Mouse (Mus musculus): ENCODE data around the gene Myo18b. TPM values are rescaled to one million over a fixed set of nuclear protein-coding genes. Genes with fewer than 3 reads are reported as not detected.

Myo18b gene
- polyA plus RNA-seq, 1 experiment from 2014 or later: 0.36 TPM

GRCm38 (mm10) chr5:112674806-112675205 lies 221.4 kb downstream of the Myo18b start:
- ATAC-seq (replicated peaks; ENCODE audit: low FRiP score): no peak
- Histone ChIP-seq H3K4me3 (ENCODE audit: low read depth, low read length) (no peak overlapping the region), H3K27ac (ENCODE audit: low read depth, low read length) (no peak overlapping the region), H3K9me3 (ENCODE audit: control insufficient read depth, low read length) (no peaks in the 10 kb centered on the region), H3K4me2 (ENCODE audit: low read depth, low read length, severe bottlenecking) (no peak overlapping the region), H3K27me3 (ENCODE audit: control insufficient read depth, insufficient read depth, low read length) (no peaks in the 10 kb centered on the region), H3K4me1 (replicated peaks; ENCODE audit: control insufficient read depth, insufficient read depth, low read length) (no peaks in the 10 kb centered on the region; the same call in 1 of the 2 replicates), H3K9ac (ENCODE audit: low read length) (no peak overlapping the region), H3K36me3 (ENCODE audit: control insufficient read depth, insufficient read depth, low read length) (no peaks in the 10 kb centered on the region)
- 90% methylated on average over 5 of the region's 5 CpGs for WGBS
- DNase-seq (ENCODE audit: low spot score): no peak

GRCm38 (mm10) chr5:112672457-112672856 lies 223.7 kb downstream of the Myo18b start:
- Histone ChIP-seq H3K9ac (ENCODE audit: low read length) (no peak overlapping the region), H3K36me3 (ENCODE audit: control insufficient read depth, insufficient read depth, low read length) (no peaks in the 10 kb centered on the region), H3K9me3 (ENCODE audit: control insufficient read depth, low read length) (no peaks in the 10 kb centered on the region), H3K4me3 (ENCODE audit: low read depth, low read length) (no peak overlapping the region), H3K4me2 (ENCODE audit: low read depth, low read length, severe bottlenecking) (no peak overlapping the region), H3K27me3 (ENCODE audit: control insufficient read depth, insufficient read depth, low read length) (no peaks in the 10 kb centered on the region), H3K27ac (ENCODE audit: low read depth, low read length) (no peak overlapping the region), H3K4me1 (replicated peaks; ENCODE audit: control insufficient read depth, insufficient read depth, low read length) (no peaks in the 10 kb centered on the region)
- DNase-seq (ENCODE audit: low spot score): no peak
- 70% methylated on average over 7 of the region's 7 CpGs for whole genome bisulfite sequencing
- no peak for ATAC-seq (replicated peaks; ENCODE audit: low FRiP score)

- H3K27me3 ChIP-seq (ENCODE audit: control insufficient read depth, insufficient read depth, low read length): no peaks in the 10 kb centered on the region
- no peaks in the 10 kb centered on the region for H3K4me1 ChIP-seq (replicated peaks; ENCODE audit: control insufficient read depth, insufficient read depth, low read length)
- H3K36me3 ChIP-seq (ENCODE audit: control insufficient read depth, insufficient read depth, low read length): no peaks in the 10 kb centered on the region
- no peak for ATAC-seq (replicated peaks; ENCODE audit: low FRiP score)
- no peak overlapping the region for H3K4me2 ChIP-seq (ENCODE audit: low read depth, low read length, severe bottlenecking)
- H3K27ac ChIP-seq (ENCODE audit: low read depth, low read length): no peak overlapping the region
- H3K9me3 ChIP-seq (ENCODE audit: control insufficient read depth, low read length): no peaks in the 10 kb centered on the region
- 53% methylated on average over 2 of the region's 2 CpGs for WGBS
- H3K4me3 ChIP-seq (ENCODE audit: low read depth, low read length): no peak overlapping the region
- H3K9ac ChIP-seq (ENCODE audit: low read length): no peak overlapping the region
- DNase-seq (ENCODE audit: low spot score): no peak
These were observed 224.2 kb downstream of the Myo18b start for GRCm38 (mm10) chr5:112671961-112672360.

- H3K27me3 ChIP-seq (ENCODE audit: control insufficient read depth, insufficient read depth, low read length): no peaks in the 10 kb centered on the region
- H3K4me1 ChIP-seq (replicated peaks; ENCODE audit: control insufficient read depth, insufficient read depth, low read length): peaks cover 6% of the 10 kb centered on the region; the same call in 1 of the 2 replicates
- DNase-seq (ENCODE audit: low spot score) (no peak), ATAC-seq (replicated peaks; ENCODE audit: low FRiP score) (no peak)
- no peak overlapping the region for H3K4me3 ChIP-seq (ENCODE audit: low read depth, low read length)
- 80% methylated on average over 8 of the region's 8 CpGs for WGBS
- no peak overlapping the region for H3K4me2 ChIP-seq (ENCODE audit: low read depth, low read length, severe bottlenecking)
- no peaks in the 10 kb centered on the region for H3K36me3 ChIP-seq (ENCODE audit: control insufficient read depth, insufficient read depth, low read length)
- no peak overlapping the region for H3K9ac ChIP-seq (ENCODE audit: low read length)
- no peak overlapping the region for H3K27ac ChIP-seq (ENCODE audit: low read depth, low read length)
- no peaks in the 10 kb centered on the region for H3K9me3 ChIP-seq (ENCODE audit: control insufficient read depth, low read length)
These were observed 229.0 kb downstream of the Myo18b start for GRCm38 (mm10) chr5:112667153-112667552.

GRCm38 (mm10) chr5:112665661-112666060 lies 230.5 kb downstream of the Myo18b start:
- Histone ChIP-seq H3K9ac (ENCODE audit: low read length) (no peak overlapping the region), H3K27ac (ENCODE audit: low read depth, low read length) (no peak overlapping the region), H3K4me2 (ENCODE audit: low read depth, low read length, severe bottlenecking) (no peak overlapping the region), H3K27me3 (ENCODE audit: control insufficient read depth, insufficient read depth, low read length) (no peaks in the 10 kb centered on the region), H3K9me3 (ENCODE audit: control insufficient read depth, low read length) (no peaks in the 10 kb centered on the region), H3K4me3 (ENCODE audit: low read depth, low read length) (no peak overlapping the region), H3K36me3 (ENCODE audit: control insufficient read depth, insufficient read depth, low read length) (no peaks in the 10 kb centered on the region), H3K4me1 (replicated peaks; ENCODE audit: control insufficient read depth, insufficient read depth, low read length) (peaks cover 9% of the 10 kb centered on the region; the same call in 1 of the 2 replicates)
- WGBS: 45% methylated on average over 7 of the region's 7 CpGs
- ATAC-seq (replicated peaks; ENCODE audit: low FRiP score) (no peak), DNase-seq (ENCODE audit: low spot score) (no peak)

DNA sequence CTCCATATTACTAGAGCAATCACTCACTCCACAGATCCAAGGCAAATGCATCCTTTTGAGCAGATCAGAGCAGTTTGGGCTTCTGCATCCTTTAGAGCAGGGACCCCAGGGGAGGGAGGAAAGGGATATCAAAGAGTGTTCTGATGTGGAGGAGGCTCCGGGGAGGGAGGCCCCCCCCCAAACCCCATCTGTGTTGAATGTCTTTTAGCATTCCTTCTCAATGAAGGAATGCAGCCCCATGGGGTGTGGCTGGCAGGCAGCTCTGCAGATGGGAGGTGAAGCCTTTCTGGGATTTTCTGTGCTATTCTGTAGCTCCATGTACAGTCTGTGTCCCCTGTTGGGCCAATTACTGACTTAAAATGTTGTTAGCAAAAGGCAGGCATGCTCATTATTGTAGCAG lies 232.5 kb downstream of the Myo18b start:
- ATAC-seq (replicated peaks; ENCODE audit: low FRiP score): 0 out of 2 replicates have a peak, but pooled peaks have one; percentile 22
- WGBS: 5% methylated on average over 1 of the region's 1 CpGs

DNA sequence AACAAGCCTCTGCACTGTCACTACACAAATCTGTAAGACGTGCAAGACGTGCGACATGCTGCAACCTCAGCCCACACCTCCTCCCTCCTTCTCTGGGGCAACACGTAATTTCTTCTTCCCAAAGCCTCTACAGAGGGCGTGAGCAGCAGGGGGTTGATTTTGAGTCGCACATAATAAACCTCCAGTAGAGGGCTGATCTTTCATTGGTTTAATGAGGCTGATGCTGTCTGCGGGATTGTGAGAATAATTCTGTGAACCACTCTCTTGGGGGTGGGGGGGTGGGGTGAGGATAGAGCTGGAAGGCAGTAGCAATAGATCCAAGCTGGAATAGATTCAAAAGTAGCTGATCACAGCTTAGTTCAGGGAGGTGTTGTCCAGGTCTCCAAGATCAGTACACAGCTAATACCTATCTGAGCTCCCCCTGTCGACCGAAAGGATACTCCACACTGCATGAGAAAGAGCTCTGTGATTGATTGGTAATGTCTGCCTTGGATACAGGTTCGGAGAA lies 235.2 kb downstream of the Myo18b start:
- Histone ChIP-seq H3K27ac (ENCODE audit: low read depth, low read length) (peak overlapping the region; percentile 54), H3K36me3 (ENCODE audit: control insufficient read depth, insufficient read depth, low read length) (no peaks in the 10 kb centered on the region), H3K4me3 (ENCODE audit: low read depth, low read length) (no peak overlapping the region), H3K9me3 (ENCODE audit: control insufficient read depth, low read length) (no peaks in the 10 kb centered on the region), H3K9ac (ENCODE audit: low read length) (no peak overlapping the region), H3K4me1 (replicated peaks; ENCODE audit: control insufficient read depth, insufficient read depth, low read length) (peaks cover 20% of the 10 kb centered on the region), H3K27me3 (ENCODE audit: control insufficient read depth, insufficient read depth, low read length) (no peaks in the 10 kb centered on the region), H3K4me2 (ENCODE audit: low read depth, low read length, severe bottlenecking) (peak overlapping the region; percentile 15; the same call in 1 of the 2 replicates)
- 22% methylated on average over 10 of the region's 10 CpGs for WGBS
- ATAC-seq (replicated peaks; ENCODE audit: low FRiP score) (peak; percentile 67), DNase-seq (ENCODE audit: low spot score) (peak; percentile 80)

More for the DNA sequence above, 232.5 kb downstream of the Myo18b start:
- Histone ChIP-seq H3K9ac (ENCODE audit: low read length) (no peak overlapping the region), H3K4me2 (ENCODE audit: low read depth, low read length, severe bottlenecking) (no peak overlapping the region), H3K27me3 (ENCODE audit: control insufficient read depth, insufficient read depth, low read length) (no peaks in the 10 kb centered on the region), H3K9me3 (ENCODE audit: control insufficient read depth, low read length) (no peaks in the 10 kb centered on the region), H3K36me3 (ENCODE audit: control insufficient read depth, insufficient read depth, low read length) (no peaks in the 10 kb centered on the region), H3K4me3 (ENCODE audit: low read depth, low read length) (no peak overlapping the region), H3K27ac (ENCODE audit: low read depth, low read length) (peak overlapping the region; percentile 46), H3K4me1 (replicated peaks; ENCODE audit: control insufficient read depth, insufficient read depth, low read length) (peaks cover 9% of the 10 kb centered on the region; the same call in 1 of the 2 replicates)
- DNase-seq (ENCODE audit: low spot score): peak; percentile 60

DNA sequence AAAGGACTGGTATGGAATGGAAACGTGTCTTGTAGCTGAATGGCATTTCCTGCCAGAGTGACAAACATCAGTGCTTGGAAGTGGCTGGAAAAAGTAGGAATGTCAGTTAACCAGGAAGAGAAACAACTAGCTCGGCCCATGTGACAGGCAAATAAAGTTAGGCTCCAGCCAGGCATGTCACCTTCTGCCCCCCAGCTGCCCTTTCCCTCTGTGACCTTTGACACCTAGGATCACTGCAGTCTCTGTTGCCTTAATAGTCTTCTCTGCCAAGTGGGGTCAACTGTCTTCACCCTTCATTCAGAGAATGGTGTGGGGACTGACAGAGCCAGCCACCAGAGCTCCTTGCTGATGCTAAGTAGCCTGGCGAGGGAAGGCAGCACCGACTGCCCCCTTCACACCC lies 236.9 kb downstream of the Myo18b start:
- H3K4me1 ChIP-seq (replicated peaks; ENCODE audit: control insufficient read depth, insufficient read depth, low read length): peaks cover 27% of the 10 kb centered on the region
- no peaks in the 10 kb centered on the region for H3K27me3 ChIP-seq (ENCODE audit: control insufficient read depth, insufficient read depth, low read length)
- 60% methylated on average over 4 of the region's 4 CpGs for WGBS
- H3K36me3 ChIP-seq (ENCODE audit: control insufficient read depth, insufficient read depth, low read length): no peaks in the 10 kb centered on the region
- H3K27ac ChIP-seq (ENCODE audit: low read depth, low read length): no peak overlapping the region
- no peak overlapping the region for H3K4me2 ChIP-seq (ENCODE audit: low read depth, low read length, severe bottlenecking)
- H3K9me3 ChIP-seq (ENCODE audit: control insufficient read depth, low read length): no peaks in the 10 kb centered on the region
- H3K9ac ChIP-seq (ENCODE audit: low read length): no peak overlapping the region
- H3K4me3 ChIP-seq (ENCODE audit: low read depth, low read length): no peak overlapping the region
- DNase-seq (ENCODE audit: low spot score) (no peak), ATAC-seq (replicated peaks; ENCODE audit: low FRiP score) (no peak)

- DNase-seq (ENCODE audit: low spot score) (no peak), ATAC-seq (replicated peaks; ENCODE audit: low FRiP score) (0 out of 2 replicates have a peak, but pooled peaks have one; percentile 16)
- Histone ChIP-seq H3K27me3 (ENCODE audit: control insufficient read depth, insufficient read depth, low read length) (no peaks in the 10 kb centered on the region), H3K9me3 (ENCODE audit: control insufficient read depth, low read length) (no peaks in the 10 kb centered on the region), H3K27ac (ENCODE audit: low read depth, low read length) (peak overlapping the region; percentile 88), H3K36me3 (ENCODE audit: control insufficient read depth, insufficient read depth, low read length) (no peaks in the 10 kb centered on the region), H3K4me1 (replicated peaks; ENCODE audit: control insufficient read depth, insufficient read depth, low read length) (peaks cover 24% of the 10 kb centered on the region), H3K9ac (ENCODE audit: low read length) (peak overlapping the region; percentile 21; the same call in 1 of the 2 replicates), H3K4me3 (ENCODE audit: low read depth, low read length) (no peak overlapping the region), H3K4me2 (ENCODE audit: low read depth, low read length, severe bottlenecking) (peak overlapping the region; percentile 52; the same call in 1 of the 2 replicates)
- WGBS: 3% methylated on average over 6 of the region's 6 CpGs
These were observed 239.4 kb downstream of the Myo18b start for GRCm38 (mm10) chr5:112656811-112657210.

Measured in forebrain, embryonic 11.5 days (tissue).